13 mouse cellular contexts compared by ENCODE assay signal in the genomic region with DNA sequence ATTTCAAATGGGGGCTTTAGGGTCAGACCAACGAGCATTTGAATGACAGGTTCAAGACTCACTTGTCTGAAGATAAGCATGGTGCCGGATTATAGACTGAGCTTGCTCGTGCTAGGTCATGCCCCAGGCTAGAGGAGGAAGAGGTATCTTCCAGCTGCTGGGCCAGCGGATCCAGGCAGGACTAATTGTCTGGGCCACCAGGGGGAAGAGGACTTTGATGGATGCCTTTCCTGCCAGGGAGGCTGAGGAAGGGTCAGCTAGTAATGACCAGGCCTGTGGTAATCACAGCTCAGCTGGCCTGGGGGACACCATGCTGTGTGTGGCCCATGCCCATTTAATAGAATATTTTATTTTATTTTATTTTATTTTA. TPM values are rescaled to one million over a fixed set of nuclear protein-coding genes. Genes with fewer than 3 reads are reported as not detected.
"Had no signal": no experiment of that assay in that cellular context is flagged by ENCODE, and none has a peak within 500 bp of the region (broad histone marks: within the 10 kb centered on the region; RNA-seq: fewer than 3 reads in every experiment).

No protein-coding gene starts in this region.

- H3K9ac ChIP-seq: liver, embryonic 13.5 days; liver, postnatal 0 days had no signal

- H3K27ac ChIP-seq: kidney, postnatal 0 days; left cerebral cortex, adult 2 months; limb, embryonic 10.5 days; liver, embryonic 13.5 days; stomach, postnatal 0 days had no signal

- DNase-seq: kidney, adult 2 months; kidney, postnatal 36 days; liver, embryonic 13.5 days; liver, postnatal 0 days; midbrain, embryonic 14.5 days; thymus, postnatal 4 days had no signal

- ATAC-seq: intestine, embryonic 16.5 days; liver, postnatal 0 days had no signal

- H3K4me3 ChIP-seq: left cerebral cortex, adult 2 months; limb, embryonic 10.5 days; liver, embryonic 13.5 days; myocyte had no signal

- H3K36me3 ChIP-seq: limb, embryonic 10.5 days; liver, embryonic 13.5 days had no signal

- H3K4me1 ChIP-seq: liver, embryonic 13.5 days had no signal

- H3K4me2 ChIP-seq: liver, embryonic 13.5 days had no signal

- H3K9me3 ChIP-seq: limb, embryonic 10.5 days; liver, embryonic 13.5 days had no signal

RNA-seq across cellular contexts. Expression of a gene that starts 11.2 kb away (rescaled TPM):
- total RNA-seq: megakaryocyte-erythroid progenitor cell, adult 5-6 weeks had no signal
- polyA plus RNA-seq: kidney, adult 2 months; liver, embryonic 13.5 days had no signal
